Mouse (Mus musculus) hindbrain, embryonic 15.5 days (tissue): ENCODE data around the gene Eif2s2. TPM values are rescaled to one million over a fixed set of nuclear protein-coding genes. Genes with fewer than 3 reads are reported as not detected.

ENCODE experiments used
- polyA plus RNA-seq: library from polyadenylated mRNA; unstranded; fragments of >200 nt; fragmentation: Nextera tagmentation; extraction: Ambion mirVana; gene quantifications from 2 replicates; pipeline ENCODE4 v1.2.1, GENCODE M21; 2015

The Eif2s2 gene
- polyA plus RNA-seq, 1 experiment from 2014 or later, result 65.8 TPM

Other genes starting within 250 kb of the Eif2s2 start
- gene Chmp4b, start 241.2 kb downstream of the Eif2s2 start, polyA plus RNA-seq, result 26.4 and 32.0 TPM in 2 replicates
- gene Gm14214, start 122.9 kb downstream of the Eif2s2 start, polyA plus RNA-seq, result not detected in 2 replicates
- gene Raly, start 101.8 kb downstream of the Eif2s2 start, polyA plus RNA-seq, result 26.9 and 29.4 TPM in 2 replicates
- 0.99 and 1.2 TPM in 2 replicates for gene a, start 101.5 kb downstream of the Eif2s2 start, polyA plus RNA-seq
- gene Gm14226, start 125.3 kb upstream of the Eif2s2 start, polyA plus RNA-seq, result 0.18 and 0.23 TPM in 2 replicates
- gene Ahcy, start 181.6 kb upstream of the Eif2s2 start, polyA plus RNA-seq, result 35.1 and 37.2 TPM in 2 replicates
- gene Itch, start 240.6 kb upstream of the Eif2s2 start, polyA plus RNA-seq, result 39.5 and 40.9 TPM in 2 replicates